Mouse (Mus musculus) cerebellum, adult 2 months (tissue): ENCODE results near the gene Hacl1. TPM values are rescaled to one million over a fixed set of nuclear protein-coding genes. Genes with fewer than 3 reads are reported as not detected.
A peak's percentile ranks its signal among the peaks of the same experiment; 100 is the strongest.

Source experiments
- DNase-seq, 2 experiments: peaks; one replicate each; pipeline ENCODE4 v3.0.0; 2021
- H3K27ac ChIP-seq: fragments of 200-500 bp; 2 replicates; pipeline ENCODE4 v1.5.1; 2012; ENCODE audit warnings: low read length, control low read depth, inconsistent platforms; ENCODE audit not compliant: insufficient read depth
- H3K27me3 ChIP-seq: fragments of 200-500 bp; 2 replicates; pipeline ENCODE4 v1.6.1; 2012; ENCODE audit warnings: inconsistent platforms, mild to moderate bottlenecking, low read length, moderate library complexity; ENCODE audit not compliant: control insufficient read depth, insufficient read depth
- H3K4me1 ChIP-seq: fragments of 200-500 bp; 2 replicates; pipeline ENCODE4 v1.6.1; 2011; ENCODE audit warnings: low read length; ENCODE audit not compliant: control insufficient read depth, insufficient read depth
- H3K4me3 ChIP-seq: fragments of 200-500 bp; replicated peaks from 2 replicates; pipeline ENCODE3; 2011; ENCODE audit warnings: mild to moderate bottlenecking, low read depth, low read length, control low read depth; ENCODE audit not compliant: insufficient read depth
- CTCF ChIP-seq: fragments of 200-500 bp; IDR thresholded peaks from 2 replicates; pipeline ENCODE4 v1.5.1; 2011; ENCODE audit warnings: low read depth, mild to moderate bottlenecking, control low read depth, low read length, moderate library complexity, borderline replicate concordance; ENCODE audit not compliant: insufficient read depth
- POLR2A ChIP-seq: fragments of 200-500 bp; IDR thresholded peaks from 2 replicates; pipeline ENCODE4 v1.6.1; 2011; ENCODE audit warnings: low read length, control low read depth, borderline replicate concordance; ENCODE audit not compliant: insufficient read depth
- WGBS: fragments of 180-500 bp; shearing (Covaris S2); methylation state at CpG from one replicate; pipeline ENCODE4 v1.1.7; 2018; 5-methylcytosine and 5-hydroxymethylcytosine counted together
- polyA plus RNA-seq: library from polyadenylated mRNA; depleted of rRNA; stranded (reverse); fragments of >200 nt; gene quantifications from 2 replicates; pipeline ENCODE4 v1.2.3, GENCODE M21; 2012

The Hacl1 gene
- polyA plus RNA-seq, 1 experiment = 15.9 TPM

DNA sequence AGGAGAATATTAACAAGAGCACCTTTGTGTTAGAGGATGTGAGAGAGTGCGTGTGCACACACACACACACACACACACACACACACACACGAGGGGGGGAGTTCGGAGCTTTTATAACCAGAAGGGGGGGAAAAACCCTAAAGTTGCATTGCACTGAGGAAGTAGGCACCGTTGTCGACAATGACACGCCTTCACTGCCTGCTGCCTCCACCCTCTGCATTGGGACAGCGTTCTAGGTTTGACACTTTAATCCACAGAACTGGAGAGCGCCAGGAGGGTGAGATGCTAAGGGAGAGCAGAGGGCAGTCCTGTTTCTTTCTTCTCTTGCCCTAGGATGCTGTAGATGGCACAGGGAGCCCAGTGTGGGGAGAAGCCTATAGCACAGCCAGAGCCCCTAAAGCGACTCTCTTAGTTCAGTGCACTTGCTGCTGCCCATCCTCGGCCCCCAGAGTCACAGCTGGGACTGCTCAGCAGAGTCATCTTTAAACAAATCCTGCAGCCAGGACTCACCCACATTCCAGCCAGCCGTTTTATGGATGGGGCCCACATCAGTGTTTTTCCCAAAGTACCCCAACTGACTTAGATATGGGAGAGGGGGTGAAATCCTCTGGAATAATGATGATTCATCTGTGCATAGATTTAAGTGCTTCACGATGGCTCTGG lies 23.9 kb upstream of the Hacl1 start:
- WGBS = 79% methylated on average over 12 of the region's 12 CpGs
- TF ChIP-seq POLR2A (no peak), CTCF (no peak)
- Histone ChIP-seq H3K4me3 (no peak overlapping the region), H3K4me1 (peaks cover 5% of the 10 kb centered on the region; the same call in 1 of the 2 replicates), H3K27ac (no peak overlapping the region; the same call in 1 of the 2 replicates), H3K27me3 (no peaks in the 10 kb centered on the region)
- DNase-seq = no peak

DNA sequence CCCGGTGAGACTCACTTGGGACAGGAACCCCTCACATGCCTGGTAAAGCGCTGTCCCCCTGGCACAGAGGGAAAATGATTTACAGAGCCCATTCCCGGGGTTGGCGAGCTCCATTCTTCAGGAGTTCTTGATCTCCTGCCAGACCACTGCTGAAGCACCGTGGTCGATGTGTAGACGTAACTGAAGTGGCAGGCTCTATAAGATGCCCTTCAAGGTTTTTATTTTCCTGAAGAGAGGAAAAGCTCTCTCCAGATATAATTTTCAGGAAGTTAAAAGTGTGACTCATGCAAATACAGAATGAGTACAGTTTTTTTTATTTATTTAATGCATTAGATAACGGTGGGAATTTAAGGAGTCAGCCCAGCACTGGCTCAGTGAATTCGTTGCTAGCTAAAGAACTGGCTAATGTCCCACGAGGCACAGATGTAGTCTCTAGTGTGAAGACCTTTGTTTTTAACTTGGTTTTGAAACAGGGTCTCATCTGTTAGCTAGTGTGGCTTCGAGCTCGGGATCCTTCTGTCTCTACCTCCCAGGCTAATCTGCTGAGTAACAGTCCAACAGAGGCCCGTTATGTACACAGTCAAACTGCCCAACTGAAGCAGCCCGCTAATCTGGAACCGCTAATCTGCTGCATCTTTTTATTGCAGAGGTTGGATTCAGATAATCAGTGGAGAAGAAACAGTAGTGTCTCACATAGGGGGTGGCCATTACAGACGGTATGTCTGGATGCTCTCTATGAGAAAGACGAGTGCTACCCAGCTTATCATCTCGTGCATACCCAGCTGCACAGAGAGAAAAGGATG lies 23.2 kb upstream of the Hacl1 start:
- no peak overlapping the region for H3K4me3 ChIP-seq
- DNase-seq = no peak
- H3K4me1 ChIP-seq = peaks cover 5% of the 10 kb centered on the region; the same call in 1 of the 2 replicates
- no peaks in the 10 kb centered on the region for H3K27me3 ChIP-seq
- TF ChIP-seq POLR2A = no peak
- TF ChIP-seq CTCF = no peak
- 46% methylated on average over 18 of the region's 18 CpGs for WGBS
- no peak overlapping the region; the same call in 1 of the 2 replicates for H3K27ac ChIP-seq

DNA sequence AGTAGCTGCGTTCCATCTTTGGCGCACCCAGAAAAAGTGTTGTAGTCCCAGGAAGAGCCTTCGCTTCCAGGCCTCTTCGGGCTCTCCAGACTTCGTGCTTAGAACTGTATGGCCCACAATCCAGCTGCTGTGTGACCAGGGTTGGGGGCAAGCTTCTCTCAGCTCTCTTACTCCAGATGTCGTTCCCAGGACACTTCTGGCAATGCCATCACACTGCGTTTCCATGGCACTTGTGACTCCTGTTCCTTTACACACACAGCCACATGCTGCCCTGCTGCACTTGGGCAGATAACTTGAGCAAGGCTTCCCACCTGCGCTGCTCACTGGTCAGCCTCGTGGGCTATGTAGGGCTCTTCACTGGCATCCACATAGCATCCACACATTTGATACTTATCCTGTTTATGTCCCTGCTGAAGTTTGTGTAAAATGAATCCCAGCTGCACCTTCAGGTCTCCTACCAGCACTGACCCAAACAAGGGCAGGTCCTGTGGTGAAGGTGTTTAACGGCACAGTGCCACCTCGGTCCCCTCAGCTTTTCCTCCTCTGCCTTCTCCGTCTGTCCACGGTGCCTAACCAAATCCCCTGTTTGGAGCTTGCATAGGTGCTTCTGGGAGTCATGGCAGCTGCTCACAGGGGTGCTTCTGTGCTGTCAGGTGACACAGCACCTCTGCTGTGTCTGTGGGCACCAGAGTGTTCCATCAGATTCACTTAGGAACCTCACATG lies 22.5 kb upstream of the Hacl1 start:
- Histone ChIP-seq H3K27me3 (no peaks in the 10 kb centered on the region), H3K27ac (peak overlapping the region; percentile 75; the same call in 1 of the 2 replicates), H3K4me3 (no peak overlapping the region), H3K4me1 (peaks cover 5% of the 10 kb centered on the region; the same call in 1 of the 2 replicates)
- 77% methylated on average over 13 of the region's 13 CpGs for WGBS
- DNase-seq = no peak
- no peak for TF ChIP-seq CTCF

DNA sequence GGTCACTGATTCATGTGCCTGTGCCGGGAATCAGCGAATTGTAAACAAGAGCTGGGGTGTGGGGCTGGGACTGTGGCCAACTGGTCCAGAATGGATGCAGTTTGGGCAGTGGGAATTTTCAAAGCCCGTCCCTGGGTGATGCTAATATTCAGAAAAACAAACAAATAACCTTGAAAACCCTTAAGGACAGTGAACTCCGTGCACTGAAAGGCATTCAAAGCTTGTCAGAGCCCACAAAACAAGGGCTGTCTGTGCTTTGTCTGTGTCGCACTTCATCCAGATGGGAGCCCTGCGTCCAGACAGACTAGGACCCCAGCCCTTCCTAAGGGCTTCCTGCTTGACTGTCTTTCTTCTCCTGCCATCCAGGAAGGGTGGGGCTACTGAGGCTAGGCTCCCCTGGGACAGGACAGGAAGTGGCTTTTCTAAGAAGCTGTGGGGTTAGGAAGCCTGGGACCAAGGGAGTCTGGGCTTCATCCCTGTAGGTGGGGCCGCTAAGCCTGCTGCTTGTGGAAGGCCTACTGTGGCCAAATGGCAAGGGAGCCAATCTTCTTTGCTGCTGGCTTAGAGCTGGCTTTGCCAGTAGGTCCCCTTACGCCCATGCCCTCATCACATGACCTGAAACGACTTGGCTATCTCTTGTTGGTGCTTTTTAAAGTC lies 21.6 kb upstream of the Hacl1 start:
- 37% methylated on average over 9 of the region's 9 CpGs for WGBS

DNA sequence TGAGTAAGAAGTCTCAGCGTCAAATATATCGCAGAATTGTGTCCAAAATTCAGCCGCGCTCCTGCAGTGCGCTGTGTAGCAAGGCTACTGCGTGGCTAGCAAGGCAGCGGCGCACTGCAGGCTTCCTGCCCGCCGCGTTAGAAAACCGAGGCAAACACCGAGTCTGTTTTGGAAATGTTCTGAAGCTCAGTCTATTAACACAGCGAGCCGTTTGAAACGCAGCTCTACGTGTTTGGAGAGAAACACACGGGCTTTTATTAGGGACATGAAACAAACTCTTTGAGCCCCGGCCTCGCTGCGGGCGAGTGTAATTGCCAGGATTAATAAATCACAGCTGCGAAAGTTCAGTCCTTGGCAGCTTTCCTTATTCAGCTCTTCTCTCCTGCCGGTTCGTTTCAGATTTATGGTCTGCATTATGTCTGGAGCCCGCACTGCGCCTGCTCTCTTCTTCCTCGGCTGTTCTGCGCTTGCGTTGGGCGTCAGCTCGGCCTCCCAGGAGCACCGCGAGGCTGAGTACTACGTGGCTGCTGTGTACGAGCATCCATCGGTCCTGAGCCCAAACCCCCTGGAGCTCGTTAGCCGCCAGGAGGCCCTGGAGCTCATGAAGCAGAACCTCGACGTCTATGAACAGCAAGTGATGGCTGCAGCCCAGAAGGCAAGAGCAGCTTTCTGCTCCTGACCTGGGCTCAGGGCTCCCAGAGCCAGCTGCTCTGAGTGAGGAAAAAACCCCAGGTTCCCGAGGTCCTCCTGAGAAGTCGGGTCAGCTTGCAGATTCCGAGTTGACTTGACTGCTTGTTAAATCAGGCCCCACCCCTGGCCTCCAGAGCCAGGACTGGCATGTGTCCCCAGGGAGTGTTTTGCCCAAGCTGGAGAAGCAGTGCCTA lies 20.8 kb upstream of the Hacl1 start:
- TF ChIP-seq CTCF = no peak
- peak; percentile 92 for TF ChIP-seq POLR2A
- Histone ChIP-seq H3K4me3 (peak overlapping the region; percentile 63), H3K27me3 (no peaks in the 10 kb centered on the region), H3K4me1 (peaks cover 5% of the 10 kb centered on the region; the same call in 1 of the 2 replicates), H3K27ac (peak overlapping the region; percentile 75)
- under 1% methylated on average over 44 of the region's 44 CpGs for WGBS
- peak; percentile 90 for DNase-seq

More for the DNA sequence above, 21.6 kb upstream of the Hacl1 start:
- Histone ChIP-seq H3K27ac (peak overlapping the region; percentile 75), H3K27me3 (no peaks in the 10 kb centered on the region), H3K4me1 (peaks cover 5% of the 10 kb centered on the region; the same call in 1 of the 2 replicates), H3K4me3 (peak overlapping the region; percentile 63)
- TF ChIP-seq CTCF (no peak), POLR2A (no peak)
- DNase-seq = peak in 1 of 2 experiments; percentile 45

DNA sequence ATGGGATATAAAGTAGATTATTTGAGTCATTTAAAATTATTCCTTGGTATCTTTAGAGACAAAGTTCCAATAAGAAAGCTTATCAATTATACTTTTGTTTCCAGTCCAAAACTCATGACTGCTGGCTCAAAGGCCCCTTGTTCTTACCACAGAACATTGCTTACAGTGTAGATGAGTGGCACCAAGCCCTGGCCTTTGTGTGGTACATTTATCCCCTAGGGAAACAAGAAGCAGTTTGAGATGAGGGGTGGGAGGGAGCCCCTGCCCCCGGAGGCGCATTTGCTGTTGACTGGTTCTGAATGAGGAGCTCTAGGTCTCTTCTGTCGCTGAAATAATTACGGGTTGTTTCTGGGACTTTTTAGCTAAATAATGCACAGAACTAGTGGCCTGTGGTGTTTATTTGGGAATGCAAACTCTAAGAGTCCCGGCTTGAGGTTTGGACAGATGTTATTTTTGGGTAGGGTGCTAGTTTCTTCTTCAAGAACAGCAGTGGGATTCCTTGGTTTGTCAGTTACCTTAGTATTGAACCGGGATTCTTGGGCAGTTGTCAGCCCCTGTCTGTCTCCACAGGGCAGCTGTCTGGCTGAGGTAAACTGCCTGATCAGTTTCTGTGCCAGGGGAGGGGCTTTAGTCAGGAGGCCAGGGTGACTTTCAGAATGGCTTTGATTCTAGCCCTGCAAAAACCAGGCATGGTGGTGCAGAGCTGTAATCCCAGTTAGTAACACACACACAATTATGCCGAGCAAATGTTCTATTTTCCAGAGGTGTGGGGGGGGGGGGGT lies 19.4 kb upstream of the Hacl1 start:
- 58% methylated on average over 7 of the region's 7 CpGs for WGBS
- Histone ChIP-seq H3K27ac (peak overlapping the region; percentile 63; the same call in 1 of the 2 replicates), H3K4me3 (no peak overlapping the region), H3K27me3 (no peaks in the 10 kb centered on the region), H3K4me1 (peaks cover 5% of the 10 kb centered on the region; the same call in 1 of the 2 replicates)
- TF ChIP-seq POLR2A = no peak
- TF ChIP-seq CTCF = no peak
- DNase-seq = no peak
